Mouse (Mus musculus) myocyte (in vitro differentiated cells): ENCODE data around the gene Dolk. TPM values are rescaled to one million over a fixed set of nuclear protein-coding genes. Genes with fewer than 3 reads are reported as not detected.
A peak's percentile ranks its signal among the peaks of the same experiment; 100 is the strongest.

Source experiments
- H3K27me3 ChIP-seq: one replicate; pipeline ENCODE4 v1.6.1; 2011; ENCODE audit not compliant: control insufficient read depth, insufficient read depth, insufficient read length
- H3K36me3 ChIP-seq: one replicate; pipeline ENCODE4 v1.6.1; 2011; ENCODE audit not compliant: control insufficient read depth, insufficient read depth
- H3K4me2 ChIP-seq: one replicate; pipeline ENCODE4 v1.6.1; 2011; ENCODE audit warnings: low read depth, control low read depth
- H3K4me3 ChIP-seq: one replicate; pipeline ENCODE4 v1.5.1; 2011; ENCODE audit warnings: mild to moderate bottlenecking, control low read depth, moderate library complexity
- H3K79me2 ChIP-seq: one replicate; pipeline ENCODE4 v1.6.1; 2011; ENCODE audit not compliant: control insufficient read depth, insufficient read depth
- H3ac ChIP-seq: one replicate; pipeline ENCODE4 v1.6.1; 2011; ENCODE audit not compliant: control insufficient read depth, insufficient read length
- CEBPB ChIP-seq: IDR thresholded peaks from 2 replicates; pipeline ENCODE4 v1.6.1; 2011; ENCODE audit warnings: mild to moderate bottlenecking, moderate library complexity; ENCODE audit not compliant: poor library complexity, insufficient read depth, severe bottlenecking
- E2F4 ChIP-seq: IDR thresholded peaks from one replicate; pipeline ENCODE4 v1.6.1; 2011; ENCODE audit warnings: mild to moderate bottlenecking, control low read depth, moderate library complexity; ENCODE audit not compliant: insufficient read depth
- MAX ChIP-seq: IDR thresholded peaks from one replicate; pipeline ENCODE4 v1.6.1; 2011; ENCODE audit warnings: low read depth, mild to moderate bottlenecking, control low read depth
- MYOD1 ChIP-seq, 3 experiments: IDR thresholded peaks; one replicate each; pipeline ENCODE4 v1.6.1; 2011; ENCODE audit warnings: control low read depth in 2 of 3, low read depth in 2 of 3, mild to moderate bottlenecking in 2 of 3, moderate library complexity in 1 of 3; ENCODE audit not compliant: insufficient read length in 2 of 3, control insufficient read depth in 1 of 3
- MYOG ChIP-seq, 3 experiments: IDR thresholded peaks; one replicate each; pipeline ENCODE4 v1.6.1; 2011; ENCODE audit warnings: control low read depth in 2 of 3, low read depth in 2 of 3, mild to moderate bottlenecking in 2 of 3; ENCODE audit not compliant: insufficient read length in 2 of 3, control insufficient read depth in 1 of 3, insufficient read depth in 1 of 3
- POLR2A ChIP-seq: IDR thresholded peaks from one replicate; pipeline ENCODE4 v1.6.1; 2011; ENCODE audit warnings: low read depth, mild to moderate bottlenecking, control low read depth, moderate library complexity; ENCODE audit not compliant: insufficient read length
- POLR2AphosphoS2 ChIP-seq: IDR thresholded peaks from one replicate; pipeline ENCODE4 v1.6.1; 2011; ENCODE audit warnings: low read depth, control low read depth; ENCODE audit not compliant: insufficient read length
- REST ChIP-seq: IDR thresholded peaks from one replicate; pipeline ENCODE4 v1.6.1; 2011; ENCODE audit warnings: mild to moderate bottlenecking, control low read depth, moderate library complexity; ENCODE audit not compliant: insufficient read depth, insufficient read length
- SRF ChIP-seq: IDR thresholded peaks from one replicate; pipeline ENCODE4 v1.6.1; 2011; ENCODE audit warnings: low read depth; ENCODE audit not compliant: control insufficient read depth, insufficient read length
- TCF12 ChIP-seq: IDR thresholded peaks from one replicate; pipeline ENCODE4 v1.6.1; 2011; ENCODE audit warnings: mild to moderate bottlenecking, control low read depth; ENCODE audit not compliant: poor library complexity, insufficient read depth, severe bottlenecking
- TCF3 ChIP-seq: IDR thresholded peaks from one replicate; pipeline ENCODE4 v1.6.1; 2011; ENCODE audit warnings: low read depth, control low read depth; ENCODE audit not compliant: insufficient read length
- USF1 ChIP-seq: IDR thresholded peaks from one replicate; pipeline ENCODE4 v1.6.1; 2011; ENCODE audit warnings: low read depth, mild to moderate bottlenecking, control low read depth, moderate library complexity
- polyA plus RNA-seq: library from polyadenylated mRNA; unstranded; fragments of >200 nt; fragmentation: generic; extraction: Trizol; gene quantifications from one replicate; pipeline ENCODE4 v1.2.1, GENCODE M21; 2012; ENCODE audit warnings: missing spikeins

Gene Dolk
- polyA plus RNA-seq, 1 experiment: 28.3 TPM

- Histone ChIP-seq H3K27me3 (no peaks in the 10 kb centered on the region), H3K36me3 (peaks cover 51% of the 10 kb centered on the region), H3K79me2 (no peaks in the 10 kb centered on the region), H3ac (no peak overlapping the region), H3K4me2 (no peak overlapping the region), H3K4me3 (no peak overlapping the region)
- no peak for TF ChIP-seq POLR2A
Measured at GRCm38 (mm10) chr2:30309351-30309750, 23.2 kb upstream of the Dolk start.

- Histone ChIP-seq H3K4me3 (no peak overlapping the region), H3K27me3 (no peaks in the 10 kb centered on the region), H3K36me3 (peaks cover 62% of the 10 kb centered on the region), H3K4me2 (no peak overlapping the region), H3K79me2 (no peaks in the 10 kb centered on the region), H3ac (no peak overlapping the region)
- TF ChIP-seq USF1: no peak
- TF ChIP-seq SRF: no peak
- no peak for TF ChIP-seq MYOG (IDR thresholded peaks at IDR 0.05; ENCODE audit: control insufficient read depth in 1 of 3, insufficient read depth in 1 of 3, insufficient read length in 2 of 3, low read depth in 2 of 3)
- TF ChIP-seq POLR2AphosphoS2: no peak
- TF ChIP-seq POLR2A: no peak
- no peak for TF ChIP-seq CEBPB
- TF ChIP-seq TCF3: no peak
- no peak for TF ChIP-seq E2F4
Measured at GRCm38 (mm10) chr2:30306087-30306486, 20.0 kb upstream of the Dolk start.

GRCm38 (mm10) chr2:30299966-30300365, 13.8 kb upstream of the Dolk start:
- Histone ChIP-seq H3K4me3 (no peak overlapping the region), H3K27me3 (no peaks in the 10 kb centered on the region), H3K79me2 (no peaks in the 10 kb centered on the region), H3ac (no peak overlapping the region), H3K36me3 (peaks cover 57% of the 10 kb centered on the region), H3K4me2 (no peak overlapping the region)
- TF ChIP-seq MYOD1 (IDR thresholded peaks at IDR 0.05; ENCODE audit: control insufficient read depth in 1 of 3, insufficient read length in 2 of 3, low read depth in 2 of 3) (no peak), POLR2A (no peak)

- Histone ChIP-seq H3K36me3 (peaks cover 56% of the 10 kb centered on the region), H3ac (no peak overlapping the region), H3K27me3 (no peaks in the 10 kb centered on the region), H3K79me2 (no peaks in the 10 kb centered on the region), H3K4me3 (no peak overlapping the region), H3K4me2 (no peak overlapping the region)
- TF ChIP-seq TCF3: no peak
- no peak for TF ChIP-seq USF1
- TF ChIP-seq POLR2A: no peak
- no peak for TF ChIP-seq MYOD1 (IDR thresholded peaks at IDR 0.05; ENCODE audit: control insufficient read depth in 1 of 3, insufficient read length in 2 of 3, low read depth in 2 of 3)
- no peak for TF ChIP-seq MAX
- no peak for TF ChIP-seq POLR2AphosphoS2
- no peak for TF ChIP-seq CEBPB
- TF ChIP-seq TCF12: no peak
- no peak for TF ChIP-seq SRF
- no peak for TF ChIP-seq E2F4
- no peak for TF ChIP-seq REST
- no peak for TF ChIP-seq MYOG (IDR thresholded peaks at IDR 0.05; ENCODE audit: control insufficient read depth in 1 of 3, insufficient read depth in 1 of 3, insufficient read length in 2 of 3, low read depth in 2 of 3)
Measured at GRCm38 (mm10) chr2:30299525-30299924, 13.4 kb upstream of the Dolk start.

GRCm38 (mm10) chr2:30287027-30287373, 866 bp upstream of the Dolk start:
- Histone ChIP-seq H3K79me2 (peaks cover 74% of the 10 kb centered on the region), H3K4me3 (peak overlapping the region; percentile 80), H3K36me3 (no peaks in the 10 kb centered on the region), H3K4me2 (peak overlapping the region; percentile 86), H3ac (peak overlapping the region; percentile 65), H3K27me3 (no peaks in the 10 kb centered on the region)
- TF ChIP-seq POLR2A (no peak), USF1 (no peak), POLR2AphosphoS2 (no peak), E2F4 (no peak), TCF3 (no peak), MYOG (IDR thresholded peaks at IDR 0.05; ENCODE audit: control insufficient read depth in 1 of 3, insufficient read depth in 1 of 3, insufficient read length in 2 of 3, low read depth in 2 of 3) (no peak), CEBPB (no peak), MYOD1 (IDR thresholded peaks at IDR 0.05; ENCODE audit: control insufficient read depth in 1 of 3, insufficient read length in 2 of 3, low read depth in 2 of 3) (no peak), REST (no peak), TCF12 (no peak), SRF (no peak), MAX (no peak)
